Mouse (Mus musculus): Measurements from ENCODE around the gene Prx. TPM values are rescaled to one million over a fixed set of nuclear protein-coding genes. Genes with fewer than 3 reads are reported as not detected.

The Prx gene
- total and polyA plus RNA-seq, 2 experiments from 2014 or later = 1.5 to 3.2 TPM

GRCm38 (mm10) chr7:27480506-27480905 lies 18.6 kb upstream of the Prx start:
- H3K27ac ChIP-seq (ENCODE audit: low read depth, low read length) = no peak overlapping the region
- DNase-seq (ENCODE audit: low spot score) = no peak
- 75% methylated on average over 3 of the region's 3 CpGs for WGBS

GRCm38 (mm10) chr7:27480927-27481626 lies 18.0 kb upstream of the Prx start:
- WGBS = 12% methylated on average over 11 of the region's 11 CpGs
- ATAC-seq (ENCODE audit: low FRiP score) (no peak), DNase-seq (ENCODE audit: low spot score) (no peak)
- TF ChIP-seq CTCF (IDR thresholded peaks at IDR 0.05) = no peak
- Histone ChIP-seq H3K9me3 (ENCODE audit: low read length) (no peaks in the 10 kb centered on the region), H3K27me3 (ENCODE audit: insufficient read depth, low read length) (no peaks in the 10 kb centered on the region), H3K4me3 (ENCODE audit: low read depth, low read length) (peak overlapping the region; percentile 29), H3K4me2 (ENCODE audit: low read depth, low read length, poor library complexity, severe bottlenecking) (peak overlapping the region; percentile 65), H3K4me1 (ENCODE audit: insufficient read depth, low read length) (no peaks in the 10 kb centered on the region), H3K36me3 (ENCODE audit: insufficient read depth, low read length) (0 out of 2 replicates have a peak, but pooled peaks cover 3% of the 10 kb centered on the region), H3K9ac (replicated peaks; ENCODE audit: low read length, poor library complexity, severe bottlenecking) (peak overlapping the region; percentile 45), H3K27ac (ENCODE audit: low read depth, low read length) (no peak overlapping the region)

More at GRCm38 (mm10) chr7:27480506-27480905, 18.6 kb upstream of the Prx start:
- no peaks in the 10 kb centered on the region for H3K4me1 ChIP-seq (ENCODE audit: insufficient read depth, low read length)
- no peak overlapping the region for H3K9ac ChIP-seq (replicated peaks; ENCODE audit: low read length, poor library complexity, severe bottlenecking)
- no peak overlapping the region for H3K4me3 ChIP-seq (ENCODE audit: low read depth, low read length)
- H3K36me3 ChIP-seq (ENCODE audit: insufficient read depth, low read length) = 0 out of 2 replicates have a peak, but pooled peaks cover 3% of the 10 kb centered on the region
- H3K27me3 ChIP-seq (ENCODE audit: insufficient read depth, low read length) = no peaks in the 10 kb centered on the region
- TF ChIP-seq CTCF (IDR thresholded peaks at IDR 0.05) = no peak
- no peaks in the 10 kb centered on the region for H3K9me3 ChIP-seq (ENCODE audit: low read length)
- ATAC-seq (ENCODE audit: low FRiP score) = no peak
- H3K4me2 ChIP-seq (ENCODE audit: low read depth, low read length, poor library complexity, severe bottlenecking) = no peak overlapping the region

- peak; percentile 71 for DNase-seq (ENCODE audit: low spot score)
- H3K9me3 ChIP-seq (ENCODE audit: low read length) = no peaks in the 10 kb centered on the region
- no peak for TF ChIP-seq CTCF (IDR thresholded peaks at IDR 0.05)
- H3K27me3 ChIP-seq (ENCODE audit: insufficient read depth, low read length) = no peaks in the 10 kb centered on the region
- WGBS = 2% methylated on average over 7 of the region's 12 CpGs
- peak overlapping the region; percentile 45 for H3K9ac ChIP-seq (replicated peaks; ENCODE audit: low read length, poor library complexity, severe bottlenecking)
- H3K4me2 ChIP-seq (ENCODE audit: low read depth, low read length, poor library complexity, severe bottlenecking) = peak overlapping the region; percentile 65
- H3K36me3 ChIP-seq (ENCODE audit: insufficient read depth, low read length) = 0 out of 2 replicates have a peak, but pooled peaks cover 2% of the 10 kb centered on the region
- peak; percentile 76 for ATAC-seq (ENCODE audit: low FRiP score)
- H3K4me1 ChIP-seq (ENCODE audit: insufficient read depth, low read length) = no peaks in the 10 kb centered on the region
- H3K4me3 ChIP-seq (ENCODE audit: low read depth, low read length) = peak overlapping the region; percentile 29
- H3K27ac ChIP-seq (ENCODE audit: low read depth, low read length) = no peak overlapping the region
Measured at GRCm38 (mm10) chr7:27481627-27481969, 17.5 kb upstream of the Prx start.

GRCm38 (mm10) chr7:27483860-27484259 lies 15.3 kb upstream of the Prx start:
- Histone ChIP-seq H3K27me3 (ENCODE audit: insufficient read depth, low read length) (no peaks in the 10 kb centered on the region), H3K27ac (ENCODE audit: low read depth, low read length) (no peak overlapping the region), H3K4me3 (ENCODE audit: low read depth, low read length) (no peak overlapping the region), H3K9me3 (ENCODE audit: low read length) (no peaks in the 10 kb centered on the region), H3K36me3 (ENCODE audit: insufficient read depth, low read length) (no peaks in the 10 kb centered on the region), H3K4me1 (ENCODE audit: insufficient read depth, low read length) (no peaks in the 10 kb centered on the region), H3K9ac (replicated peaks; ENCODE audit: low read length, poor library complexity, severe bottlenecking) (no peak overlapping the region), H3K4me2 (ENCODE audit: low read depth, low read length, poor library complexity, severe bottlenecking) (no peak overlapping the region)
- WGBS = 85% methylated on average over 4 of the region's 4 CpGs
- DNase-seq (ENCODE audit: low spot score) = no peak
- ATAC-seq (ENCODE audit: low FRiP score) = no peak
- TF ChIP-seq CTCF (IDR thresholded peaks at IDR 0.05) = no peak

- Histone ChIP-seq H3K4me1 (ENCODE audit: insufficient read depth, low read length) (no peaks in the 10 kb centered on the region), H3K4me3 (ENCODE audit: low read depth, low read length) (peak overlapping the region; percentile 72), H3K9ac (replicated peaks; ENCODE audit: low read length, poor library complexity, severe bottlenecking) (peak overlapping the region; percentile 46; the same call in 1 of the 2 replicates), H3K36me3 (ENCODE audit: insufficient read depth, low read length) (no peaks in the 10 kb centered on the region), H3K9me3 (ENCODE audit: low read length) (no peaks in the 10 kb centered on the region), H3K27ac (ENCODE audit: low read depth, low read length) (no peak overlapping the region), H3K27me3 (ENCODE audit: insufficient read depth, low read length) (no peaks in the 10 kb centered on the region), H3K4me2 (ENCODE audit: low read depth, low read length, poor library complexity, severe bottlenecking) (peak overlapping the region; percentile 66)
- ATAC-seq (ENCODE audit: low FRiP score) = peak; percentile 2; the same call in 1 of the 2 replicates
- no peak for TF ChIP-seq CTCF (IDR thresholded peaks at IDR 0.05)
- DNase-seq (ENCODE audit: low spot score) = no peak
- WGBS = 6% methylated on average over 13 of the region's 13 CpGs
Measured at GRCm38 (mm10) chr7:27486102-27486769, 12.9 kb upstream of the Prx start.

Measured in midbrain, postnatal 0 days (tissue).